Mouse (Mus musculus) stomach, postnatal 0 days (tissue): Measurements from ENCODE around the gene Gng7. TPM values are rescaled to one million over a fixed set of nuclear protein-coding genes. Genes with fewer than 3 reads are reported as not detected.

Experiments
- ATAC-seq: fragments of 200-750 bp; cut with Nextera tagmentation; 2 replicates; pipeline ENCODE4 v1.8.0; 2017; ENCODE audit not compliant: low FRiP score, low TSS enrichment
- DNase-seq: peaks from one replicate; pipeline ENCODE4 v3.0.0-alpha.2; 2016; ENCODE audit warnings: low spot score
- H3K27ac ChIP-seq: fragments of 300-500 bp; sonication (generic); replicated peaks from 2 replicates; pipeline ENCODE4 v1.5.1; 2014; ENCODE audit warnings: mild to moderate bottlenecking, control low read depth
- H3K27me3 ChIP-seq: fragments of 300-500 bp; sonication (generic); 2 replicates; pipeline ENCODE4 v1.6.1; 2014; ENCODE audit warnings: low read length; ENCODE audit not compliant: control insufficient read depth, insufficient read depth
- H3K36me3 ChIP-seq: fragments of 300-500 bp; sonication (generic); 2 replicates; pipeline ENCODE4 v1.6.1; 2014; ENCODE audit warnings: low read length, mixed read lengths; ENCODE audit not compliant: control insufficient read depth, insufficient read depth
- H3K4me1 ChIP-seq: fragments of 300-500 bp; sonication (generic); replicated peaks from 2 replicates; pipeline ENCODE4 v1.6.1; 2014; ENCODE audit warnings: antibody characterized with exemption; ENCODE audit not compliant: control insufficient read depth, insufficient read depth
- H3K4me2 ChIP-seq: fragments of 300-500 bp; sonication (generic); replicated peaks from 2 replicates; pipeline ENCODE4 v1.6.1; 2014; ENCODE audit warnings: low read depth, mild to moderate bottlenecking, control low read depth, moderate library complexity
- H3K4me3 ChIP-seq: fragments of 300-500 bp; sonication (generic); 2 replicates; pipeline ENCODE4 v1.5.1; 2014; ENCODE audit warnings: low read depth, low read length, control low read depth
- H3K9ac ChIP-seq: fragments of 300-500 bp; sonication (generic); 2 replicates; pipeline ENCODE4 v1.6.1; 2014; ENCODE audit warnings: mild to moderate bottlenecking, low read length, control low read depth, mixed read lengths
- H3K9me3 ChIP-seq: fragments of 300-500 bp; sonication (generic); 2 replicates; pipeline ENCODE4 v1.6.1; 2016; ENCODE audit warnings: low read length; ENCODE audit not compliant: control insufficient read depth
- CTCF ChIP-seq: IDR thresholded peaks from 2 replicates; pipeline ENCODE4 v1.5.1; 2016; ENCODE audit warnings: antibody characterized with exemption, low read depth, mild to moderate bottlenecking, moderate library complexity
- EP300 ChIP-seq: optimal IDR thresholded peaks from 2 replicates; pipeline ENCODE3; 2016; ENCODE audit warnings: antibody characterized with exemption
- WGBS: fragments of 180-500 bp; shearing (Covaris S2); extraction: QIAGEN DNeasy Blood & Tissue Kit; methylation state at CpG from one replicate; pipeline ENCODE4 v1.1.7; 2014; 5-methylcytosine and 5-hydroxymethylcytosine counted together
- polyA plus RNA-seq: library from polyadenylated mRNA; unstranded; fragments of >200 nt; fragmentation: Nextera tagmentation; extraction: Ambion mirVana; gene quantifications from 2 replicates; pipeline ENCODE4 v1.2.1, GENCODE M21; 2015

The Gng7 gene
- polyA plus RNA-seq, 1 experiment from 2014 or later = 1.3 TPM

DNA sequence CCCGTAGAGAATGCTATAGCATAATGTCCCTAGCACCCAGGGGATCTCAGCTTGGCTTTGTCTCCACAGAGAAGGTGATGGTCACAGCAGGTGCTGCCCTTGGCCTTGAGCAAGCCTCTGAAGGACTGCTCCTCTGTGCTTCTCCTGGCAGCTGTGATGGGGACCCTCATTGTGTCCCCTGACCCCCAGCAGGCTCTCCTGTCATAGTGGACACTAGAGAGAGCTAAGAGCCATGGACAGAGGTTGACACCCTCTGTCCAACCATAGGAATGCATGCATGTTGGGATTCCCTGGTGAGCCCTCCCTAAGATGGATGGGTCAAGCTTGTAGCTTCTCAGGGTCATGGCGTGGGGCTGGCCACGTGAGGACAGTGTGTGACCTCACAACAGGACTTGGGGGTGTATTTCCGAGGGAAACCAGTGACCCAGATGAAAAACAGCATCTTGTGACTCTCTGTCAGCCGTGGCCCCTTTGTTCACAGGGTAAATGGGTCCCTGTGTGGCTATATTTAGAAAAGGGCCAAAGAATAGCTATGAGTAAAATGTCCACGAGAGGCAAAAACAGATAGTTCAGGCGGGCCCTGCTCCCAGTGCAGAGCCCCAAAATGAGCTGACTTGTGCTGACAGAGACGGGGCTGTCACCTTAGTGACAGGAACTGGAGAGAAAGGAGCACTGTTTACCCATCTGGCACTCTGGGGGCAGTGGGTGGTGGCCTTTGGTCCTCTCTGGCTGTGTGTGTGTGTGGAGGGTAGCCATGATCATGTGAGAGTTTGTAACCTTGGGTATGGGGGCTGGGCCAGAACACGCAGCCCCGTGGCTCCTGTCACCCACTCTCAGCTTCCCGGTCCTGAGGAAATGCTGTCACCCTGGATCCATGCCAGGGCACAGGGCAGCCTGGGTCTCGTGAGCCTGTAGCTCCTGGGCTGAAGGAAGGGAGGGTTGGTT, 51.4 kb downstream of the Gng7 start:
- Histone ChIP-seq H3K27me3 (no peaks in the 10 kb centered on the region), H3K27ac (peak overlapping the region; percentile 8; the same call in 1 of the 2 replicates), H3K9me3 (no peaks in the 10 kb centered on the region), H3K36me3 (no peaks in the 10 kb centered on the region), H3K4me1 (peaks cover 14% of the 10 kb centered on the region), H3K4me2 (no peak overlapping the region), H3K4me3 (no peak overlapping the region), H3K9ac (peak overlapping the region; percentile 23; the same call in 1 of the 2 replicates)
- ATAC-seq (no peak), DNase-seq (peak; percentile 45)
- TF ChIP-seq EP300 (no peak), CTCF (no peak)
- 45% methylated on average over 11 of the region's 12 CpGs for WGBS

DNA sequence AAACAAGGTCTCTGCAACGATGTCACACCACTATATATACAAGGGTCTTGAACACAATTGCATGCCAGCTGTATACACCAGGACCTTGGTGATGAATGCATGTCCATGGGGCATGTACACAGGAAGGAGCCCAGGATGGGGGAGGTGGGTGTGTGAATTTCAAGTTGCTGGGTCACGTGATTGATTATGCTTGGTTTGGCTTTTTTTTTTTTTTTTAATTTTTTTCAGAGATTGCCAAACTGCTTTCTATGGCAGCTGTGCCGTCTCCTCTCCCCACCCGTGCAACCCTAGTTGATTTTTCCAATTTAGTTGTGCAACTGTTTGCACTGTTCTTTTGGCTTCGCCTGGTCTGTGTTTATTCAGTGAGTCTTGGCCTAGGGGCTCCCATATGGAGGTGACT, 52.2 kb downstream of the Gng7 start:
- H3K36me3 ChIP-seq = no peaks in the 10 kb centered on the region
- no peak overlapping the region for H3K9ac ChIP-seq
- H3K4me3 ChIP-seq = no peak overlapping the region
- no peak for TF ChIP-seq EP300
- no peak for TF ChIP-seq CTCF
- DNase-seq (no peak), ATAC-seq (no peak)
- H3K4me2 ChIP-seq = no peak overlapping the region
- peak overlapping the region; percentile 88 for H3K27ac ChIP-seq
- H3K9me3 ChIP-seq = no peaks in the 10 kb centered on the region
- 27% methylated on average over 5 of the region's 5 CpGs for WGBS
- H3K4me1 ChIP-seq = peaks cover 14% of the 10 kb centered on the region
- no peaks in the 10 kb centered on the region for H3K27me3 ChIP-seq

DNA sequence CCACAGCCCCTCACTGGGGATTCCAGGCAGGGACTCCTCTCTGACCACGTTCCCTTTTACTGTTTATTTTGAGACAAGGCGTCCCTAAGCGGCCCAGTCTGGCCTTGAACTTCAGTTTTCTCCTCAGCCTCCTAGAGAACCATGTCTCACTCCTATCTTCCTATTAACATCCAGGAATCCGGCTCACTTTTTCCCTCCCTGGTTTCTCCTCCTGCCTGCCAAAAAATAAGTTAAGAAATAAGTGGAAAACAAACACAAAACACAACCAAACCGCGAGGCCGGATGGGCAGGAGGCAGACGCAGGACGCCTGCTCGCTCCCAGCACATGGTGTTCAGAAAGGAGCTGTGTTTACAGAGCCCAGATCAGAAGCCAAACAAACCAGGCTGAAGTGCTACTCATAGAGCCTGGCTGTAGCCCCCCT, 52.7 kb downstream of the Gng7 start:
- 18% methylated on average over 10 of the region's 10 CpGs for WGBS
- H3K4me2 ChIP-seq = no peak overlapping the region
- DNase-seq (peak; percentile 50), ATAC-seq (peak; percentile 45; the same call in 1 of the 2 replicates)
- no peak overlapping the region for H3K9ac ChIP-seq
- H3K27ac ChIP-seq = peak overlapping the region; percentile 88
- no peak overlapping the region for H3K4me3 ChIP-seq
- H3K27me3 ChIP-seq = no peaks in the 10 kb centered on the region
- TF ChIP-seq EP300 = no peak
- no peak for TF ChIP-seq CTCF
- H3K4me1 ChIP-seq = peaks cover 14% of the 10 kb centered on the region
- H3K36me3 ChIP-seq = no peaks in the 10 kb centered on the region
- no peaks in the 10 kb centered on the region for H3K9me3 ChIP-seq

DNA sequence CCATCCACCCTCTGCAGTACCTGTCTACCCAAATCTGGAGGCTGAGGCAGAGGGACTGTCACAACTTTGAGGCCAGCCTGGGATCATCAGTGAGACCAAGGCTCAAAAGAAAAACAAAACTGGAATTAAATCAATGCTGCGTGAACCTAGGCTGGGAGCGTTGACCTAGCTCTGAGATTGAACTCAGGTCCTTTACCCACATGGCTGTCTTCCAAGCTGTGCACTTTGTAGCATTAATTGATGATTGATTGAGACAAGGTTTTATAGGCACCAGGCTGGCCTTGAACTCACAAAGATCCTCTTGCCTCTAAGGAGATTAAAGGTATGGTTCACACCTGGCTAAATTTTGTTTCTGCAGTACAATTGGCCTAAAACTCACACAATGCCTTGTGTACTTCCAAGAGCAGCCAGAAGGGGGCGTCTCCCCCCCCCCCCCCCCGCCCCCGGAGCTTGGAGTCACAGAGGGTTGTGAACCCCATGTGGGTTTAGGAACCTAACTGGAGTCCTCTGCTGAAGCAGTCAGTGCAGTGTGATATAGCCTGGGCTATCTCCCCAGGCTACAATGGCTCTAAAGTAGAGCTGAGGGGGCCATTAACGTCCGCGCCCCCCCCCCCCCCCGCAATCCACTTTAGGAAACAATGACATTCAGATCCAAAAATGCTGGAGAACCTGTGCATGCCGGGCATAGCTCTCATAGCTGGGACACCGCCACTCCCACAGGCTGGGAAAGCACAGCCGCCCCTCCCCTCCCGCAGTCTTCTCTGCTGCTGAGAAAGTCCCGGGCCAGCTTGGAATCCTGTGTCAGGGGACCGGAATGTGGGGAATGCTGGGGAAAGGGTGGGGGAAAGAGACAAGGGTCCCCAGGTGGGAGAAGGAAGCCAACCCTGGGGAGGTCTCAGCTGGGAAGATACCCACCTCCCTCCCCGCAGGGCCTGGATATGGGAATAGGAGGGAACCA, 53.9 kb downstream of the Gng7 start:
- Histone ChIP-seq H3K4me1 (peaks cover 15% of the 10 kb centered on the region), H3K9ac (peak overlapping the region; percentile 35; the same call in 1 of the 2 replicates), H3K36me3 (no peaks in the 10 kb centered on the region), H3K27me3 (no peaks in the 10 kb centered on the region), H3K4me2 (peak overlapping the region; percentile 25), H3K9me3 (no peaks in the 10 kb centered on the region), H3K4me3 (no peak overlapping the region), H3K27ac (peak overlapping the region; percentile 88)
- DNase-seq (peak; percentile 74), ATAC-seq (peak; percentile 58; the same call in 1 of the 2 replicates)
- 12% methylated on average over 15 of the region's 16 CpGs for WGBS
- TF ChIP-seq EP300 (no peak), CTCF (peak; percentile 65)

DNA sequence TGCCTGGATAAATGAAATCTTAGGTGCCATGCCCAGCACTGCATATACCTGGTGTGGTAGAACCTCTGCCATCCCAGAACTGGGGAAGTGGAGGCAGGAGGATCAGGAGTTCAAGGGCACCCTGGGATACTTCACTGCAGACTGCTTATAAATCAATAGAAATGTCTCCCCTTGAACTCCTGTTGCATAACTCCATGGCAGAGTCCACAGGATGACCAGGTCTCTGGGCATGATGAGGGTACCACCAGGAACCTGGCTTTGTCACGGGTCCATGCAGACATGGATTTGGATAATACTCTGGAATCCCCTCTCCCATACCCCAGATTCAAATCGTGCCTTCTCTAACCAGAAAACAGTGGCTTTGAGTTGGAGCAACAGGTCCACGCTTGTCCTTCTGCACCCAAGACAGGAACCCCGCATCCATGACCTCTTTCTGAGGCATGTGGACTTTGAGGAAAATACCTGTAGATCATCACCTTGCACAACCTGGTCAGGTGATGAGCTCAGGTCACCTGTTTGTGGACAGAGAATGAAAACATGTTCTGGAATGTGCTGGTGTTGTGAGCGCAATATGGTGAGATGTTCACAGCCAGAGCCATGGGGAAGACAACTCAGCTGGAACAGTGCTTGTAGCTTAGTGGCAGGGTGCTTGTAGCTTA, 55.6 kb downstream of the Gng7 start:
- H3K27me3 ChIP-seq = no peaks in the 10 kb centered on the region
- H3K36me3 ChIP-seq = no peaks in the 10 kb centered on the region
- 93% methylated on average over 5 of the region's 5 CpGs for WGBS
- H3K9me3 ChIP-seq = no peaks in the 10 kb centered on the region
- H3K4me3 ChIP-seq = no peak overlapping the region
- no peak overlapping the region for H3K4me2 ChIP-seq
- H3K9ac ChIP-seq = no peak overlapping the region
- DNase-seq (no peak), ATAC-seq (no peak)
- no peak for TF ChIP-seq EP300
- TF ChIP-seq CTCF = no peak
- no peak overlapping the region for H3K27ac ChIP-seq
- peaks cover 22% of the 10 kb centered on the region for H3K4me1 ChIP-seq
